Mouse (Mus musculus) midbrain, embryonic 10.5 days (tissue): ENCODE measurements at regions not wholly inside any gene's neighbourhood (a gene's known extent, or its start where the extent isn't known, plus 50 kb on each side); places are given as distances from the start of the nearest gene placed in this dataset.

Source experiments
- DNase-seq: peaks from one replicate; pipeline ENCODE4 v3.0.0-alpha.2; 2017; ENCODE audit warnings: low spot score
- H3K27ac ChIP-seq: fragments of 300-500 bp; sonication (generic); replicated peaks from 2 replicates; pipeline ENCODE4 v1.5.1; 2016; ENCODE audit warnings: mild to moderate bottlenecking
- H3K27me3 ChIP-seq: fragments of 300-500 bp; sonication (generic); 2 replicates; pipeline ENCODE4 v1.6.1; 2016; ENCODE audit warnings: low read depth, mild to moderate bottlenecking; ENCODE audit not compliant: poor library complexity, severe bottlenecking
- H3K36me3 ChIP-seq: fragments of 300-500 bp; sonication (generic); 2 replicates; pipeline ENCODE4 v1.6.1; 2016; ENCODE audit warnings: mild to moderate bottlenecking, moderate library complexity
- H3K4me1 ChIP-seq: fragments of 300-500 bp; sonication (generic); 2 replicates; pipeline ENCODE4 v1.6.1; 2016
- H3K4me3 ChIP-seq: fragments of 300-500 bp; sonication (generic); 2 replicates; pipeline ENCODE4 v1.5.1; 2016; ENCODE audit warnings: mild to moderate bottlenecking, moderate library complexity
- H3K9me3 ChIP-seq: fragments of 300-500 bp; sonication (generic); replicated peaks from 2 replicates; pipeline ENCODE4 v1.6.1; 2016; ENCODE audit warnings: mild to moderate bottlenecking
- WGBS: fragments of 180-500 bp; shearing (Covaris S2); methylation state at CpG from one replicate; pipeline ENCODE4 v1.1.7; 2016; 5-methylcytosine and 5-hydroxymethylcytosine counted together

DNA sequence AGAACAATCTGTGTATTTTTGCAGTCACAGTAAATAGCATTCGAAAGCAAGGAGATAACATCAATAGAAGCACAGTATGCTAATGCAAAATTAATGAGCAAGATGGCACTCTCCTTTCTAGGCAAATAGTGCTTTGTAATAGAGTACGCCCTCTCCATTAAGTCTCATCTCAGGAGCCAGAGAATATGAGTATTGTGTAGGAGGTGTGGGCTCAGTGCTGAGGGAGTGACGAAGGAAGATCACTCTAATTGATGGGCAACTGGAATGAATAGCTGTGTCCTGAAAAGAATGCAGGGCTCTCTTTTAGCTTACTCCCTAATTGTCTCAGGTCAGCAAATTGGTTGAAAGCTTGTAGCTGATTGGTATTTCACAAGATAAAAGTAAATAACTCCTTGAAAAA is 590.1 kb upstream of the Nrp1 start:
- whole genome bisulfite sequencing = 47% methylated on average over 3 of the region's 3 CpGs

DNA sequence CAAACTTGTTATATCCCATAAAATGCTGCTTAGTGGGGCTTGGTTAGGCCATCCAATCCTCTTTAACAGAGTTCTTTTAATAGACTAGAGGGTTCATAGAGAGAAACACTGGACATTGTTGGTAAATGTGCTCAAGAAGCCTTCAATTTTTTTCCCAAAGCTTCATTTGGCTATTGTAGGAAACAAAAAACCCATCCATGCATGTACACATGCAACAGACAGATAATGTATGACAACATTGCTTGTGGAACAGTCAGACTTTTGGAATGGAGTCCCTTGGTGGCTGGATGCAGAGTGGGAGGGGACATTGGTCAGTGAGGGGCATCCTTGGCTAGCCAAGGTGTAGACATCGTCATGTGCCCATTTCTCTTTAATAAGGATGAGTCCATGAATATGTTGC is 588.8 kb upstream of the Nrp1 start:
- Histone ChIP-seq H3K4me3 (no peak overlapping the region), H3K4me1 (peaks cover 10% of the 10 kb centered on the region), H3K9me3 (no peaks in the 10 kb centered on the region), H3K27ac (no peak overlapping the region), H3K36me3 (no peaks in the 10 kb centered on the region), H3K27me3 (no peaks in the 10 kb centered on the region)
- no peak for DNase-seq
- 95% methylated on average over 1 of the region's 1 CpGs for WGBS

More for the DNA sequence above, 590.1 kb upstream of the Nrp1 start:
- Histone ChIP-seq H3K9me3 (no peaks in the 10 kb centered on the region), H3K4me1 (no peaks in the 10 kb centered on the region), H3K36me3 (no peaks in the 10 kb centered on the region), H3K4me3 (no peak overlapping the region), H3K27me3 (no peaks in the 10 kb centered on the region), H3K27ac (no peak overlapping the region)
- no peak for DNase-seq

DNA sequence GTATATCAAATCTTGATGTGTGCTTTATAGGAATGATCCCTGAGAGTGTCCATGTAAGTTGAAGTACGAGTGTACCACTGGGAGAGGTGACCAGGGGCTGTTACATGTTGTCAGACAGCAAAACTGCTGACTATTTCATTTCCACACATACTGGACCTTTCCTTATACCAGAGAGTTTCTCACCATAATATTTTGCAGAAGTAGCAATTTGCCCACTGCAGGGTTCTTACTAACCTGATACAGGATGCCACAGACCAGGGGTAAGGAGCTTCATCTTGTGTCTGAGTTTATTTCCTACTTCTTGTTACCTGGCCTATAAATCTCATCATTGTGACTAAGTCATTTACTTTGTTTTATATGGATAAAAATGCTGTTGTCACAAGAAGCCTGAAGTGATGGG is 586.6 kb upstream of the Nrp1 start:
- WGBS = 74% methylated on average over 1 of the region's 1 CpGs
- no peaks in the 10 kb centered on the region for H3K9me3 ChIP-seq
- no peak overlapping the region for H3K4me3 ChIP-seq
- H3K27ac ChIP-seq = no peak overlapping the region
- H3K27me3 ChIP-seq = peaks cover 2% of the 10 kb centered on the region; the same call in 1 of the 2 replicates
- H3K36me3 ChIP-seq = no peaks in the 10 kb centered on the region
- peaks cover 28% of the 10 kb centered on the region for H3K4me1 ChIP-seq
- DNase-seq = no peak

DNA sequence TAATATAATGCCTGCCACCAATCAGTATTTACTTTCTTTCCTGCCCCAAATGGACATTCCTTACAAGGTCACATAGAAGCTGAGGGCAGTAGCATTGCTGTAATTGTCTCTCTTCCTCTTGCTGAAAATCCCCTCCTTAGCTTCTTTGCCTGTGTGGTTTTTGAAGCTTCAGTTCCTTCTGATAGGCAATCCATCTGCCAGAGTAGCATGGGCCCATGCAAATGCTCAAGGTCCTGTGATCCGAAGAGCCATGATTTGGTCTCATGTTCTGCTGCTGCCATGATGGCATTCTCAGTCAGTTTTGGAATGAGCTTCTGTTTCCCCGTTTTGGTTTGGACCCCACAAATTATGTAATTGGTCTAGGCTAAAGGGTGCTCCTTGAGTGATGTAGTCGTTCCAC is 586.0 kb upstream of the Nrp1 start:
- no peaks in the 10 kb centered on the region for H3K9me3 ChIP-seq
- H3K27ac ChIP-seq = no peak overlapping the region
- WGBS = 95% methylated on average over 3 of the region's 3 CpGs
- peaks cover 4% of the 10 kb centered on the region; the same call in 1 of the 2 replicates for H3K27me3 ChIP-seq
- DNase-seq = no peak
- no peak overlapping the region for H3K4me3 ChIP-seq
- H3K4me1 ChIP-seq = peaks cover 28% of the 10 kb centered on the region
- no peaks in the 10 kb centered on the region for H3K36me3 ChIP-seq

DNA sequence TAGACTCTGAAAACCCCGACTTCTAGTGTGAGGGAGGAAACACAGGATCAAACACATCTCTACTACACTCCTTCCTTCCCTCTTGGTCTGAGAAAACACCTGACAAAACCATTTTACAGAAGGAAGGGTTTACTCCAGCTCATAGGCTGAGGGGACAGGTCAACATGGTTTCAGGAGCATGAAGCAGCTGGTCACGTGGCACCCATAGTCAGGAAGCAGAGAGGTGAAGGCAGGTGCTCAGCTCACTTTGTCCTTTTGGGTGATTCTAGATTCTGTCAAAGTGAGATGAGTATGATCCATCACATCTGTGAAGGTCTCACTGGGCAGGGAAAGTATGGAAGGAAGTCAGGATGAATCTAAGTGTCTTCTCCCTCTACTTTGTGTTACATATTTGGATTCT is 585.5 kb upstream of the Nrp1 start:
- DNase-seq = no peak
- 90% methylated on average over 2 of the region's 2 CpGs for WGBS
- Histone ChIP-seq H3K9me3 (no peaks in the 10 kb centered on the region), H3K36me3 (no peaks in the 10 kb centered on the region), H3K27ac (no peak overlapping the region), H3K27me3 (peaks cover 4% of the 10 kb centered on the region; the same call in 1 of the 2 replicates), H3K4me1 (peaks cover 28% of the 10 kb centered on the region), H3K4me3 (no peak overlapping the region)

DNA sequence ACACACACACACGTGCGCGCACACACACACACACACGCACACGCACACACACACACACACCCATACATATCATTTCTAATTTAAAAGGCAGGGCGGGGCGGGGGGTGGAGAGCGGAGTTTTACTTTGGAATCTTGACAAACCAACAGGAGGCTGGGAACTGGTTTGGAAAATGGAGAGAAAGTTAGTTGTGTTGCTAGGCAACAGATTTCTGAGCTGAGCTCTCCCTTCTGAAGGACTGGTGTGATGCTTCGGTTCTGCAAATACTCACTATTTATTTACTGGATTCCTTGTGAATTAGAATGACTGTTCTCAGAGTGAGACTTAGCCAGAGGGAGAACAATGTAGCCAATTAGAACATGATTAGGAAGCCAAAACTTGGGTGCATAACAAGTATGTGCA is 583.8 kb upstream of the Nrp1 start:
- no peak overlapping the region for H3K4me3 ChIP-seq
- no peaks in the 10 kb centered on the region for H3K36me3 ChIP-seq
- peaks cover 34% of the 10 kb centered on the region for H3K4me1 ChIP-seq
- H3K27ac ChIP-seq = 0 out of 2 replicates have a peak overlapping the region, but pooled peaks have one; percentile 42
- H3K9me3 ChIP-seq = no peaks in the 10 kb centered on the region
- peaks cover 12% of the 10 kb centered on the region for H3K27me3 ChIP-seq
- DNase-seq = peak; percentile 26
- WGBS = 59% methylated on average over 9 of the region's 9 CpGs

DNA sequence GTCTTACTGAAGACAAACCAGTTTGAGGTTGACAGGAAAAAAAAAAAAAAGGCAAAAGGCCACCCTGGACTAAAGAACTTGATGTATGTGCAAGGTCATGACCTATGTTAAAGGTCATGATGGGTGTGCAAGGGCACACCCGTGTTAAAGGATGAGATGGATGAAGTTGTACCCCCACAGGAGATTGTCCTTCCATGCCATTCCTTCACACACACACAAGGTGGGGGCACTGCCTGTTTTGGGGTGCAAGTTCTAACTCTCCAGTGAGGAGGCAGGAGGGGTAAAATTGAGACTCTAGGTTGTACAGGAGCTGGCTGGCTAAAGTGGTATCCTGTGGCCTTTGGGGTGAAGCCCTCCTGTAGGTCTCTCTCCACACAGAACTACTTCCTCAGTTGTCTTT is 583.2 kb upstream of the Nrp1 start:
- WGBS = 5% methylated on average over 1 of the region's 1 CpGs
- Histone ChIP-seq H3K27me3 (peaks cover 12% of the 10 kb centered on the region), H3K36me3 (no peaks in the 10 kb centered on the region), H3K27ac (peak overlapping the region; percentile 68), H3K4me3 (no peak overlapping the region; the same call in 1 of the 2 replicates), H3K4me1 (peaks cover 34% of the 10 kb centered on the region), H3K9me3 (no peaks in the 10 kb centered on the region)
- peak; percentile 18 for DNase-seq

DNA sequence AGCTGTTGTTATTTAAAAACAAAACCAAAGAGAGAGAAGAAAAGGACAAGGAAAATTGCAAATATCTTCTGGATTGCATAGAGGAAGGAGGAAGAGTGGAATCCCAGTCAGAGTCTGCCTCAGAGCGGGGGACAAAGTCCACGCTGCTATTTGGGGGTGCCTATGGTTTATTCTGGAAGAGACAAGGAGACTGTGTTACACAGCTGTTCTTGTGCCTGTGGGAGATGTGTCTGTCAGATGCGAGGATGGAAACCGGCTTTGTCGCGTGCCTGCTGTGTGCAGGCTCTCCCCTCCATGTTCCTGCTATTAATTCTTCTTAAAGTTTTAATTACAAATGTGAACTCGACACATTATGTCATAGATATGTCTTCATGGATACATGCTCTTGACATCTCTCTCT is 582.7 kb upstream of the Nrp1 start:
- Histone ChIP-seq H3K4me1 (peaks cover 34% of the 10 kb centered on the region), H3K9me3 (no peaks in the 10 kb centered on the region), H3K36me3 (no peaks in the 10 kb centered on the region), H3K27ac (peak overlapping the region; percentile 68), H3K27me3 (peaks cover 12% of the 10 kb centered on the region), H3K4me3 (peak overlapping the region; percentile 3; the same call in 1 of the 2 replicates)
- DNase-seq = peak; percentile 34
- 17% methylated on average over 7 of the region's 7 CpGs for WGBS

DNA sequence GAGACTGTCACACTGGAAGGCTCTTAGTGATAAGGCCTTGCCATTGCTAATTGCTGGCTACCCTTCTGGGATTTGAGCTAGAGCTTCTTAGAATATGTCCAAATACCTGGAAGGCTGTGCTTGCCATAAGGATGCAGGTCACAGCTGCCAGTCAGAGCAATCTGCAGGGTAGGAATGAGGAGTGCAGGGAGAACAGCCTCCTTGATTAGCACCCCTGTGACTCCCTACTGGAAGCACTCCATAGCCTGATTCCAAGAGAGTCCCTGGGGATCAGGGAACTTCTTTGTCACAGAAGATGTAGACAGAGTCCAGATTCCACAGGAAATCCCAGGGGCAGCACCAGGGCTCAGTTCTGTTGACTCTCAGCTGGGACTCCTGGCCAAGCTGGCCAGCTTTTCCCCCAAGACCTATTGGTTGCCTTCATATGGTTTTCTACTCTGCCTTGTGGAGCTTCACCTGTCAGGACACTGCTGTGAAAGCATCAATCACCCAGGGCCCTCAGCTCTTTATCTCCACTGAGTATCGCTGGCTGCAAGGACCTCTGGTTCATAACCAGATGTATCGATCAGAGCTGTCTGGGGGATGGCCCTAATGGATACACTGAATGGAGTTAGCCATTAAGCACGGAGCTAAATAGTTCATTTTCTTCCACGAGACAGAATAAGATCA is 579.9 kb upstream of the Nrp1 start:
- Histone ChIP-seq H3K27ac (no peak overlapping the region), H3K4me1 (peaks cover 34% of the 10 kb centered on the region), H3K27me3 (peaks cover 12% of the 10 kb centered on the region), H3K4me3 (no peak overlapping the region), H3K9me3 (no peaks in the 10 kb centered on the region), H3K36me3 (no peaks in the 10 kb centered on the region)
- no peak for DNase-seq
- 78% methylated on average over 4 of the region's 4 CpGs for WGBS

DNA sequence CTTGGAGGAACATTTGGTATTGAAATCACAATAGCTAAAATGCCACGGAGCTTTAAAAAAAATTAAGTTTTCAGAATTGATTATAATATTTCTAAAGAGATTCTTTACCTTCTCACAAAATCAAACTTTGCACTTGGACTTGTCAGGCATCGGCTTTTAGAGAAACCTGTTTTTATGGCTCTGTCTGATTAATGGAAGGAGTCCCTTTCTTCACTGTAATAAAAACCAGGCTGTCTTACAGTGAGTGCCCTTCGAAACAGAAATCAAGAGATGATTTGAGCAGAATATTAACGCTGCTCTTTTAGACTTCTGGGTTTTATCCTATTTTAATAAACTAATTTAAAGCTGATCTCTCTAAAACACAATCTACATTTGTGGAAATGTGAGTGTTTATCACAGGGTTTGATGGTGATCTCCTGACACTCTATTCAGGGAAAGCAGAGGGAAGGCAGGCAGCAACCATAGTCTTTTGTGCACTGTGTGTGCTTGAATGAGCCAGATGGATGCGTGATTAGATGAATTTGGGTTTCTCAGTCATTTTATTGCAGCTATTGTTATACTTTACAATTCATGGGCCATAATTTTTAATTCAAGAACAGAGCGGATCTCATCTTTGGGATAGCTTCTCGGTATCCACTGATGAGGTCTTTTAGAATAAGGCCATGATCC is 579.2 kb upstream of the Nrp1 start:
- H3K9me3 ChIP-seq = no peaks in the 10 kb centered on the region
- H3K27ac ChIP-seq = no peak overlapping the region
- H3K4me3 ChIP-seq = no peak overlapping the region
- no peak for DNase-seq
- 81% methylated on average over 7 of the region's 7 CpGs for WGBS
- H3K36me3 ChIP-seq = no peaks in the 10 kb centered on the region
- H3K4me1 ChIP-seq = peaks cover 28% of the 10 kb centered on the region
- H3K27me3 ChIP-seq = peaks cover 12% of the 10 kb centered on the region

DNA sequence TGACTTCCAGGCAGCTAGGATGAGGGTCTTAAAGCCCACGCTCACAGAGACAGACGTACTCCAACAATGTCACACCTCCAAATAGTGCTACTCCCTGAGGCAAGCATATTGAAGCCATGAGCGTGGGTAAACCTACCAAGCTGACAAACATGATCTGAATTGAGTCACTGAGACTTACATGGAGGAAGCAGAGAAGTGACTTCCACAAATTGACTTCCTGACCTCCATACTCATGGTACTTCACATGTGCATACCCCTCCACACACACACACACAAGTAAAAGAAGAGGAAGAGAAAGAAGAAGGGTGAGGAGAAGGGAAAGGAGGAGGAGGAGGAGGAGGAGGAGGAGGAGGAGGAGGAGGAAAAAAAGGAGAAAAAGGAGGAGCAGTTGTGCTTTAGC is 577.8 kb upstream of the Nrp1 start:
- 92% methylated on average over 3 of the region's 3 CpGs for WGBS
- peaks cover 12% of the 10 kb centered on the region for H3K27me3 ChIP-seq
- H3K4me3 ChIP-seq = no peak overlapping the region
- no peaks in the 10 kb centered on the region for H3K36me3 ChIP-seq
- H3K9me3 ChIP-seq = no peaks in the 10 kb centered on the region
- no peak overlapping the region for H3K27ac ChIP-seq
- DNase-seq = no peak
- H3K4me1 ChIP-seq = peaks cover 14% of the 10 kb centered on the region

DNA sequence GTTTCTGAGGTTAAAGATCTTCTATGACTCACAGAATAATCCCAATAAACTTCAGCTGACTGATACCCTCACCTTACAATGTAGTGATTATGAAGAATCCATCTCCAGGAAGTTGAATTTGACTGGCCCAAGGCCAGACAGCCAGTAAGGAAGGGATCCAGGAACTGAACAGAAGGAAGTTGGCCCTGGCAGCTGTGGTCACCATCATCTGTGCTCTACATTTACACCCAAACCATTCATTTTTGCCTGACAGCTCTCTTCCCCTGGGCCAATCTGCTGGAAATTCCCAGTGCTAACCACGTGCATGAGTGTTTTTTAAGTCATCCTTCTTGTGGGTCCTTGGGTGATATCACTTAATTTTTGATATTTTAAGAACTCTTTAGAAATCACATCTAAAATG is 577.4 kb upstream of the Nrp1 start:
- Histone ChIP-seq H3K27me3 (peaks cover 12% of the 10 kb centered on the region), H3K4me1 (peaks cover 10% of the 10 kb centered on the region), H3K4me3 (no peak overlapping the region), H3K27ac (no peak overlapping the region), H3K9me3 (no peaks in the 10 kb centered on the region), H3K36me3 (no peaks in the 10 kb centered on the region)
- WGBS = 81% methylated on average over 1 of the region's 1 CpGs
- DNase-seq = no peak

DNA sequence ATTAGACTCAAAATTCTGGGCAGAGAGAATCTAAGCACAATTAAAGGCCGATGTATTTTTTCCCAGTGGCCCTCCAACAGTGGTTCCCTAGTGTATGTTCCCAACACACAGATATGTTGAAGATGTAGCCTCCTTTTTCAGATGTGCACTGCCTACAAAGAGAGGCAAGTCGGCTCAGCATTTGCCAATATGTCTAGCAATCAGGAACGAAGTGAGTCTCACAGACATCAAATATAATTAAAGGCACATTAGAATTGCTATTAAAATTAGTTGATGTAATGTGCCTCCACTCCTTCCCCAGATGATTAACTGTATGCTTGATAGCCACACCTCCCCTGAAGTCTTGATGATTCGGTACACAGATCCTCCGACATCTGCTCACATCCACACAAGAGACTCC is 565.8 kb upstream of the Nrp1 start:
- no peak for DNase-seq
- Histone ChIP-seq H3K4me1 (peaks cover 13% of the 10 kb centered on the region), H3K27me3 (no peaks in the 10 kb centered on the region), H3K27ac (no peak overlapping the region), H3K9me3 (no peaks in the 10 kb centered on the region), H3K36me3 (no peaks in the 10 kb centered on the region), H3K4me3 (no peak overlapping the region)
- 93% methylated on average over 5 of the region's 5 CpGs for WGBS
